Mouse (Mus musculus): ENCODE measurements around the gene St6galnac1.
"Not testable (repeated sequence)": the region's sequence is repeated elsewhere in the genome, so short reads cannot be mapped to it uniquely, and the experiment has no call there.

The St6galnac1 gene

DNA sequence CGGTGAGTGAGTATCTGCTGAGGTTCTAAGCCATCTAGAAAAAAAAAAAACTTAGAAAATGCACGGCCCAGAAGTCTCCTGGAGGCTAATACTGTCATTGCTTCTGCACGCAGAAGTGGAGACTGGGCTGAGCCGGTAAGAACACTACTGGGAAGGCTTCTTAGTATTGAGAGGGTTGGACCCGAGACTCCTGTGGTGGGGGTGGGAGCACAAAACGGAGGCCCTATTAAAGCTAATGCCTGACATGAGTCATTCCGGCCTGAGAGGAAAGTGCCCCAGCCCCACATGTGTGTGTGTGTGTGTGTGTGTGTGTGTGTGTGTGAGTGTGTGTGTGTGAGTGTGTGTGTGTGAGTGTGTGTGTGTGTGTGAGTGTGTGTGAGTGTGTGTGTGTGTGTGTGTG, 31.8 kb upstream of the St6galnac1 start:
- no peak for DNase-seq

- no peak for DNase-seq
Observed at GRCm38 (mm10) chr11:116806136-116807071, 31.1 kb upstream of the St6galnac1 start.

DNA sequence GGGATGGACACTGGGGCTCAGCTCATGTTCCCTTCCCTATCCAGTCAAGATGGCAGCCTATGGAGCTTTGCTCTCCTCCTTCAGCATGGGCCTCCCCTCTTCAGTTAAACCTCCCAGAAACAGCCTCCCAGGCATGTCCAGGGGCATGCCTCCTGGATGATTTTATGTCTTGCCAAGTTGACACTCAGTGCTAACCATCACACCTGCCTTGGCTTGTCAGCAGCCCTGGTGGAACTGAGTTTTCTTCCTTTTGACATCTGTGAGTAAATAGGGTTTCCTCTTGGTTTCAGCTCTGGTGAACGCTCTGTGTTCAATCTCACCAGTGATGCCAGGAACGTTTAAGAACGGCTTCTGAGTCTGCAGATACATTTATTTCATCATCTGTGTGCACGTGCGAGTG, 27.4 kb upstream of the St6galnac1 start:
- DNase-seq: no peak

DNA sequence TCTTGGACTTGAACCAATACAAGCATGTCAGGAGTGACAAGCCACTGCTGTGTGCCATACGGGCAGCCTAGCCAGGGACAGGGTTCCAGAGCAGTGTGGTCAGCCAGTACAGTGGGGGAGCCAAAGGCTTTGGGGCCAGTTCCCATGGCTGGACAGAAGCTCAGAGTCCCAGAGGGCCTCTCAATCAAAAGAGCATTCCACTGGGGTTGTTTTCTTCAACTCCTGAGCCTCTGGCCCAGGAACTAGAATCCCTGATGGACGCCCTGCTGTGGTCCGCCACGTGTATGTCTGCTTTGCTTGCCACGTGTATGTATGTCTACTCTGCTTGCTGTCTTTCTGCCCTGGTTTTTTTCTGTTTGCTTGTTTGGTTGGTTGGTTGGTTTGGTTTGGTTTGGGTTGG, 25.8 kb upstream of the St6galnac1 start:
- DNase-seq: no peak

GRCm38 (mm10) chr11:116799364-116799763, 24.1 kb upstream of the St6galnac1 start:
- no peak for DNase-seq

DNA sequence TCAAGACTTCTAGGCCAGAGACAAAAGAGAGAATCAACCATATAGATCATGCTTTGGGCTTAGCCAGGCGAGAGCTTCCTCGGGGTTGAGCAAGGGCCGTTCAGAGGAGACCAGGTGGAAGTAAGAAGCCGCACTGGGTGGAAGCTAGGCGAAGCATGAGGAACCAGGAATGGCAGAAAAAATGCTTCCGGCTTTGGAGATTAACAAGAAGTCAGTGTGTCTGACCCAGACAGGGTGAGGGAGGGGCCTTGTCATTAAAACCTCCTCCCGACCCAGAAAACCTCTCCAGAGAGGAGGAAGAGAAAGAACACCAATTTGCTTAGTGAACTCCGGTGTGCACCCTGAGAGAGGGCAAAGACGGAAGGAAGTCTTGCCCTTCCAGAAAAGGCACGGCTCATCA, 8.9 kb upstream of the St6galnac1 start:
- no peak for DNase-seq

GRCm38 (mm10) chr11:116782737-116783145, 7.4 kb upstream of the St6galnac1 start:
- peak; percentile 75 for DNase-seq

DNA sequence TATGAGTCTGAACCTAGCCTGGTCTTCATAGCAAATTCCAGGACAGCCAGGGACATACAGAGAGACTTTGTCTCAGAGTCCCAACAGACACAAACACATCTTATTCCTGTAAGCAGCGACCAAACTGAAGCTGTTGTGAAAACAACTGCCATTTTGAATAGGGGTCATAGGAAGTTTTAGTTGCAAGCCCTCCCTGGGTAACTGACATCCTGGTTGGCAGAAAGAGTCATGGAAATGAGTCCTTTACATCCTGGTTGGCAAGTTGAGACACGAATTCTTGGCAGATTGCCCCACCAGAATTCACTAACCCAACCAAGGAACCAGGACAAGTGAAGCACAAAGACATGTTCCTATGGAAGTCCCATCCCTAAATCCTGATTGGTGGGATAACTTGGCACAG, 2.1 kb downstream of the St6galnac1 start:
- no peak for DNase-seq

GRCm38 (mm10) chr11:116769873-116770272, 5.4 kb downstream of the St6galnac1 start:
- DNase-seq: no peak

DNA sequence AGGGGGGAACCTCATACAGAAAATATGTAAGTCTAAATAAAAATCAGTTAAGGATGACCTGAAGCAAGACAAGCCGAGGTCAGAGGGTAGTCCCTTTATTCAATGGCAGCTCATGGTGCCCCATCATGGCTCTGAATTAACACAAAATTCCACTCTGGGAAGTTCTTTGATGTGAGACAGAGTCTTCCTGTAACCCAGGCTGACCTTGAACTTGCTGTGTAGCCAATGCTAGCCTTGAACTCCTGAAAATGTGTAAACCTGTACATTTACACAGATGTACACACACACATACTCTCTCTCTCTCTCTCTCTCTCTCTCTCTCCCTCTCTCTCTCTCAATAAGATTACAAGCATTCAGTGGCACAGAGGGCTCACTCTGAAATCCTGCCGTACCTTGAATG, 10.4 kb downstream of the St6galnac1 start:
- DNase-seq: no peak

DNA sequence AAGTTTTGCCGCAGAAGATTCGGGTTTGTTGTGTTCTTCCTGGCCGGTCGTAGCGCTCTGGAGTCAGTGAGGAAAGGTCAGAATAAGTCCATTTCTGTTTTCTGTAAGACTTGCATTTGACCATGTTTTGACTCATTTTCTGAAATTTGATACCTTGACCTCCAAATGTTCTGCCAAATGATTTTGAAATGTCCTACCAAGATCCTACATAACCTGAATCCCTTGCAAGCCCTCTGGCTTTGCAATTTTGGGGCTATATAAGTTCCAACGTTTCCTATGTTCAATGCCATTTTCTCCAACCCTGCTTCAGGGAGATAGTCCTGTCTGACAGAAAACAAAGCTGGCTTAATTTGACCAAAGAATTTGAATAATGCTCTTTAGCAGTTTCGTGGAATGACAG, 11.0 kb downstream of the St6galnac1 start:
- no peak for DNase-seq

- DNase-seq: no peak
Observed at GRCm38 (mm10) chr11:116755191-116755590, 20.1 kb downstream of the St6galnac1 start.

- no peak for DNase-seq
Observed at GRCm38 (mm10) chr11:116753674-116754470, 21.4 kb downstream of the St6galnac1 start.

DNA sequence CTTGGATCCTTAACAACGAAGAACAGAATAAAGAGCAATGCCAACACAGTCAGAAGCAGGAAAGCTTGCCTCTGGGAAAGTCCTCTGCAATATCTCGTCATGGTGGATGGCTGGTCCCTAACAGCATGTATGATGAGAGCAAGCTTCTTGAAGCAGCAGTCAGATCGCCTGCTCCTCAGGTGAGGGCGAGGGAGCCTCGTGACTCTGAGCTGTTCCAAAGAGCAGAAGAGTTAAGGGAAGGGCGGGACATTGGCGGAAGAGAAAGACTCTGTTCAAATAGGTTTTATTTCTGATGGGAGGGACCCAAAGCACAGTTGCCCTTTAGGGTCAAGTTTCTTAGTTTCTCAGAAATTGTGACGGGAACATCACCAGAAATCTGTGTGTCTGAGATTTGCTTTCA, 25.6 kb downstream of the St6galnac1 start:
- DNase-seq: no peak

DNA sequence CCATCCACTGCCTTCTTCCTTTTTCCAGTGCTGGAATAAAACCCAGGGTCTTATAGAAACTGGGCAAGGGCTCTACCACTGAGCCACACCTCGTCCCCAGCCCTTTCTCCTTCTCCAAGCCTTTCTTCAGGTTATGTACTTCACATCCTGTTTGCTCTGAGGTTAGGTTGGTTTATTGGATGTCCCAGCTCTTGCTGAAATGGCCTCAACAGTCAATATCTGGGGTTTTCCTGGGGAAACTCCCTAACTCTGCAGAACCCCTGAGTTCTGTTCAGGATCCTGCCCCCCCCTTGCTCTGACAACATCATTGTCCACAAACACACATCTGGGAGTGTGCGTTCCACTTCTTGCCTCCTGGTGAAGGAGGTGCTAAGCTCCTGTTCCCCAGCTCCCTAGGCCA, 26.6 kb downstream of the St6galnac1 start:
- not testable (repeated sequence) for DNase-seq

- DNase-seq: not testable (repeated sequence)
Observed at GRCm38 (mm10) chr11:116746822-116747221, 28.5 kb downstream of the St6galnac1 start.

DNA sequence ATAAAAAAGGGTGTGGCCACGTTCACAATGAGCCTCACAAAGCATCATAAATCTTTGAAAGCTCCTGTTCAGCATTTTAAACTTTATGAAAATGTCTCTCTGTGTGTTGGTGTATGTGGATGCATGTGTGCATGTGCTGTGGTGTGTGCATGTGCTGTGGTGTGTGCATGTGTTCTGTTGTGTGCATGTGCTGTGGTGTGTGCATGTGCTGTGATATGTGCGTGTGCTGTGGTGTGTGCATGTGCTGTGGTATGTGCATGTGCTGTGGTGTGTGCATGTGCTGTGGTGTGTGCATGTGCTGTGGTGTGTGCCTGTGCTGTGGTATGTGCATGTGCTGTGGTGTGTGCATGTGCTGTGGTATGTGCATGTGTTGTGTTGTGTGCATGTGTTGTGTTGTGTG, 29.9 kb downstream of the St6galnac1 start:
- DNase-seq: not testable (repeated sequence)

- peak; percentile 13 for DNase-seq
Observed at GRCm38 (mm10) chr11:116738411-116738810, 36.9 kb downstream of the St6galnac1 start.

DNA sequence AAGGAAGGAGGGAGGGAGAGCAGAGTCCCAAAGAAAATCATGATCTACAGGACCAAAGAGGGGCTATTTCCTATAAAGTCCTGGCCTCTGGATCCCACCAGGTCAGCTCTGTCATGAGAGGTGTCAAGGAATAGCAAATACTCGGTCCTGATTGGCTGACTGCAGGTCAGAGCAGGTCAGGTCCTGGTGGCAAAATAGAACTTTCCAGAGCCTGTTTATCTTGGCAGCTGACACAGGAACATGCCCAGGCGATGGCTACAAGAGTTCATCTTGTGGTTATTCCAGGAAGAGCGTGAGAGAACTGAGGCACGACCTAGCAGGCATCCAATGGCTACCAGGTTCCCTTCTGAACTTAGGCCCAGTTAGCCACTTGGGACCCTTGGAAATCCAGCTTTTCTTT, 42.8 kb downstream of the St6galnac1 start:
- DNase-seq: no peak

DNA sequence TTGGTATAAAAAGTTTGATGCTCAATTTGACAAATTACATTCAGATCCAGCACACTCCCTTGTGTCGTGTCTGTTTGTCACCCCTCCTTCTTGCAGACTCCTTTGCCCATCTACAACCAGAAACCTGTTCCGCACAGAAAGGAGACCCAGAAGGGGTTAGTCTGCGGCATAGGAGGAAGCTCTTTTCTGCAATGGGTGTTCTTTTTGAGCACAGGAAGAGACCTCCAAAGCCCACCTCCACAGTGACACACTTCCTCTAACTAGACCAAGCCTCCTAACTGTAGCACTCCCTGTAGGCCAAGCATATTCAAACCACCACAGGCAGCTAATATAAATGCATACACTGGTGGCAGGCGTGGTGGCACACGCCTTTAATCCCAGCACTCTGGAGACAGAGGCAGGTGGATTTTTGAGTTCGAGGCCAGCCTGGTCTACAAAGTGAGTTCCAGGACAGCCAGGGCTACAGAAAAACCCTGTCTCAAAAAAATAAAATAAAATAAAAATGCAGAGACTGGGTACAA, 44.2 kb downstream of the St6galnac1 start:
- DNase-seq: not testable (repeated sequence)

DNA sequence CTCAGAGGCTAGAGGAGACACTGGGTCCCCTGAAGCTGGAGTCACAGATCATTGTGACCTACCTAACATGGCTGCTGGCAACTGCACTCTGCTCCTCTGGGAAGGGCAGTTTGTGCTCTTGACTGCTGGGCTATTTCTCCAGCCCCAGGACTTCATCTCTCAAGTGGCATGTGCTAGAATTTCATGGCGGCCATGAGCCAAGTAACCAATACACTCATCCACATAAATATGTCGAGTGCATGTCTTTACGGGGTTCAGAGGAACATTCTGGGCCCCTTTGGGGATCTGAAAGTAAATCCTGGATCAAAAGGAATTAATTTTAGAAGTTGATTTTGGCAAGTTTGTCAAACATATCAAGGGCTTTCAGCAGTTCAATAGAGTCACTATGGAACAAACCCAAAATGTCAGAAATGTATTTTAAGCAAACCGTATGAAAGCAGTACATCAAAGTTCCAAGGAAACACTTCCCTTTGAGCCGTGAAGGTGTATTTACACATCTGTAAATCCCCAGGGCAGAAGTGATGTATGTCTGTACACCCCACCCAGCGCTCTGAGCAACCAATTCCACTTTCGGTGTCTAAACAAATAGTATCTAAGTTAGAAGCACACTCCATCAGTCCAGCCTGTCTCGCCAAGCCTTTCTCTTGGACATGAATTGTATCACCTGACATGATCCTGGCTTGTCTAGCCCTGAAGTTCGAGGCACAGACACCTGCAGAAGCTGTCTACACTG, 45.9 kb downstream of the St6galnac1 start:
- no peak for DNase-seq

- no peak for DNase-seq
Observed at GRCm38 (mm10) chr11:116726156-116726555, 49.2 kb downstream of the St6galnac1 start.
